Mouse (Mus musculus) lung, postnatal 4 days (tissue): ENCODE results near the gene Ahcyl2.
"Not testable (repeated sequence)": the region's sequence is repeated elsewhere in the genome, so short reads cannot be mapped to it uniquely, and the experiment has no call there.

Source experiments
- DNase-seq, 2 experiments: peaks; one replicate each; pipeline ENCODE4 v3.0.0; 2021

Ahcyl2 gene

DNA sequence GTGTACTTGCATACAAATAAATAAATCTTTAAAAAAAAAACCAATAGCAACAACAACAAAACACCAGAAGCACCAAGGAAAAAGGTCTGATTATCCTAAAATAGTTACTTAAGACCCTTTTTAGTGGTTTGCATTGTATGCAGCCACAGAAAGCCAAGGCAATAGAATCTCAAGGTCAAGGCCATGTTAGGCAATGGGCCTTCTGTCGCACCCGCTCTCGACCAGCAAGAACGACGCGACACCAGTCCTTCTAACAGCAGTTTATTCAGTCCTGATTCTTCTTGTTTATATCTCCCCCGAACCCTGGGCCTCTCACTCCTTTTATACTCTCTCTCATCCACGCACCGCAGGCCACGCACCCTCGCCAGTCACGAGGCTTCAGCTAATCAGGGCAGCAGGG lies 48.6 kb downstream of the Ahcyl2 start:
- DNase-seq = not testable (repeated sequence)

DNA sequence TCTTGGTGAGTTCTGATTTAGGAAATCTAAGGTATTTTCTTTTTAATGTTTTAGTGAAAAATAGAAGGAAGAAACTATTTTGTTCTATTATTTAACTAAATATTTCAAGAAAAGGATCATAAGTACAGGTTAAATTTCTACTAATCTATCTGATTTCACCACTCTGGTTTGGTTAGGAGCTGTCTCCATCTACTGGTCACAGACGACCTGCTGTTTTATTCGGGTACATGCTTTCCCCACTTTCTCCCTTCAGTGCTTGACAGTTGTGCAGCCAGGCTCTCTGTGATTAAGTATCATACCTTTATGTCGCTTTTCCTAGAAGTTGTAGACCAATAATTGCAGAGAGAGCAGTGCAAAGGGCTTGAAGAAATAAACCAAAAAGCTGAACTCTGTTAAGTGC lies 51.5 kb downstream of the Ahcyl2 start:
- DNase-seq = peak in 1 of 2 experiments; percentile 38

DNA sequence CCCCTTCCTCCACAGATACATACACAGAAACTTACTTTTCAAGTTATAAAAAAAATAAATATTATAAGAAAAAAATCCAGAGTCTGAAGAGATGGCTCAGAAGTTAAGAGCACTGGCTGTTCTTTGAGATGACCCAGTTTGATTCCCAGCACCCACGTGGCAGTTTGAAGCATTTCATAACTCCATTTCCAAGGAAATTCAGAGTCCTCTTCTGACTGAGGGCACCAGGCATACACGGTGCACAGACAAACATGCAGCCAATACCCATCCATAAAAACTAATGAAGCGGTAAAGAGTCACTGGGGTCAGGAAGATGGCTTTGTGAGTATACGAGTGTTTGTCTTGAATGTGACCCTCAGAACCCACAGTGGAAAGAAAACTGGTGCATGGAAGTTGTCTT lies 52.5 kb downstream of the Ahcyl2 start:
- DNase-seq = no peak

DNA sequence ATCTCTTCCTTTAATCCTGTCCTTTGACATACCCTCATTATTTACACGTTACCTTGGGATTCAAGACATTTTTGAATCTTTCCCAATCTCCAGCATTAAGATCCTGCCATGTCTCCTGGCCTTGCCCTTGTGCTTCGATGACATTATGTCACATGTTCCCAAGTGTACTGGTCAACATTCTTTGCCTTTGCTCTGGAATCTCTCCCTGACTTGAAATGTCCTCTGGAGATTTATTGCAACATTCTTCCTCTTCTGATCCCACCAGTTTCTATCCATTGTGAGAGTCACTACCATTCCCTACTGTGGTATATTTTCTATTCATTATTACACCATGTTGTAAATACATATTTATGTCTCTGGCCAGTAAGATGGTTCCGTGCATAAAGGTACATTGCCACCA lies 53.1 kb downstream of the Ahcyl2 start:
- DNase-seq = no peak

DNA sequence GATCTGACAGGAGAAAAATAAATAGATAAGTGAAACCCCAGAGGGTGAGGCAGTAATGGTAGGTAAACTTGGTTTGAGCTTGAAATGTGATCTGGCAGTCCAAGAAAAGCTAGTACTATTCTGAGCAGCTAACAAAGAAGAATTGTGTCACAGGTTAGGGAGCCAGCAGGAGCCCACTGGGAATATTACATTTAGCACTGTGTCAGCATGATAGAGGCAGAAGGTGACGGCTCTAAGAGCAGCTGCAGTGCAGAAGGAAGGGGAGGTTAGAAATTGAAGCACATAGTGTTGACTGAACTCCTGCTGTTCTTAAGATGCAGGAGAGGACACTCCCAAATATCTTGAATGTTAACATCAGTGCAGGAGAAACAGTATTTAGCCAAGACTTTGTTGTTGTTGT lies 54.0 kb downstream of the Ahcyl2 start:
- no peak for DNase-seq

DNA sequence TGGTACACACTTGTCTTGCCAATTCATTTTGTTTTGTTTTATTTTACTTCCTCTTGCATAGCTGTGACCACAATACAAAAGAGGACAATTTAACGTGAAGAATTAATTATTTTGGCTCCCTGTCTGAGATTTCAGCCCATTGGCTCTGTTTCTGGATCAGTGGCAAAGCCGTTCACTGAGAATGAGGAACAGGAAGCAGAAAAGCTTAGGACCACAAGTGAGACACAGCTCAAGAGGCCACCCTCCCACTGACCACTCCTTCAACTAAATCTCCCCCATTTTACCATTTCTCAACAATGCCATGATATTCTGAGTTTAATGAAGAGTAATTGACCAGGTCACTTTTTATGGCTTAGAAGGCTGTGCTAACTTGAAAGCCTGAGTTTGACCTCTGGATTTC lies 57.5 kb downstream of the Ahcyl2 start:
- no peak for DNase-seq

DNA sequence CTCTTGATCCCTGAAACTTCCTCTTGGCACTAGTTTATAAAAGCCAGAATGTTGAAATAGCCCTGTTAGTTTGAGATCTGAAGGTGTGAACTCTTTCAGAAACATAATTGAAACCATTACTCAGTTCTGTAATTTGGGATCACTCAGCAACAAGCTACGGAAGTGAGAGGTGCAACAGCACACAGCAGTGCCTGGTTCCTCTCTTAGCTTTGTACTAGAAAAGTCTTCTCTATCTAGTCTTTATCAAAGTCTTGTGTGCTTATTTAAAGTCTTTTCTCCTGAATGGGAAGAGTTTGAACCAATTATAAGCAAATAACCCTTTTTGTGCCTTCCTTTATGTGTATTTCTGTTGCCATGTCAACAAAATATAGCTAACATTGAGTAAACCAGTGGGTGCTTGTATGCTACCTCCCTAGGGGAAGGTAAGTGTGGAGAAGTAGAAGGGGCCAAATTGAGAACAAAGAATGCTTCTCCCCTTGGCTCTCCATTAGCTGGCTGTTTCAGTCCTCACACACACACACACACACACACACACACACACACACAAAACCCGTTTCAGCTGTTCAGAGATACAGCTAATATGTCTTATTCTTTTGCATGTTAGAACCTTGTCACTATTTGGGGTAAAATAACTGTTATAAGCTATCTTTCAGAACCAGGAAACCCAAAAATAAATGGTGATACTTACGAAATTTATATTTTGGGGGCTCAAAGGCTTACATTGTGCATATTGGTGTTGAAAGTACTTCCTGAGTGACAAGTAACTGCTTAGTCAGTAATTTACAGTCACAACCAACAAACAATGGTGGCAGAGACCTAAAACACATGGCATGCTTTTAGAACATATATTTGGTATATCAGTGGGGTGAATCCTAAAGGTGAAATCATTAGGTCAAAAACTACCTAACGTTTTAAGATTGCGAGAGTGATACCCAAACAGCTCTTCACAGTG lies 59.8 kb downstream of the Ahcyl2 start:
- DNase-seq = no peak

DNA sequence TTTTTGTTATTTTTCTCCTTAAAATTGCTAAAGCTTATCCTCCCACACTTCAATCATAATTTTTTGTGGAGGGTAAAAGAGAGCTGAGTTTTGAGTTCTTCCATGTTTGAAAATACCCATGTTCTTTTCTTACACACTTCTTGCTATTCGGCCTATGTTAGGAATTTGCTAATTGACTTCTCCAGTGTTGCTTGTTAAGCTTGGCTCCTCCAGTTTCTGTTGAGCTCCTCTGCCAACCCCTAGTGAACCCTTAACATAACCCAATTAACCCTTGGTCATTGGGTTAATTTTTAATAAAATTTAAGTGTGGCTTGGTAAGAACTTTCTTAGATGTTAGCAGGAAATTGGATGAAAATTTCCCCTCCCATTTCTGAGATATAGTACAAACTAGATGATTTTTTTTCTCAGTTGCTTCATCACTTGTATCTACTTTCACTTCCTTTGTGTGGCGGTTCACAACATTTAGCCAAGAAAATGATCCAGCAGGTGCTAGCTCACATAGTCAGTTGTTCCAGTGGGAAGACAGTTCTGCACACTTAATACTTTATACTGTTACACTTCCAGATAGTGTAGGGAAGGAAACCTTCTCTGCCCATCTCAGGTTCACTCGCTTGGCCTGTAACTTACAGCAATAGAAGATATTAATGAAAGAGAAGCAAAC lies 60.9 kb downstream of the Ahcyl2 start:
- DNase-seq = no peak

DNA sequence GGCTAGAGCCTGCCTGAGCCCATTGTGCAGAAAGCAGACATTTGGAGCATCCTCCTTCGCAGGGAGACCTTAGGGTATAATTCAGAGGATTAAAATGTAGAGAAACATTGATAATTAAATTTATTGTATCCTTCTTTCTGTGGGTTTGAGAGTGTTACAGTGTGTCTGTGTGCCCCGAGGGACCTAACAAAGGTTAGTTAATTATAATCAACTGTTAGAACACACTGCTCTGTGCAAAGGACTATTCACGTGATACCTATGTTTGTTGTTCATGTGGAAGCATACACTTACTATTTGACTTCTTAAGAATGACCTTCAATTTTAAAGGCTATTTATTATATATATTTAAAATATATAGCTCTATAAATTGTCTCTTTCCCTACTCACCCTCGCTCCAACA lies 64.5 kb downstream of the Ahcyl2 start:
- DNase-seq = no peak

DNA sequence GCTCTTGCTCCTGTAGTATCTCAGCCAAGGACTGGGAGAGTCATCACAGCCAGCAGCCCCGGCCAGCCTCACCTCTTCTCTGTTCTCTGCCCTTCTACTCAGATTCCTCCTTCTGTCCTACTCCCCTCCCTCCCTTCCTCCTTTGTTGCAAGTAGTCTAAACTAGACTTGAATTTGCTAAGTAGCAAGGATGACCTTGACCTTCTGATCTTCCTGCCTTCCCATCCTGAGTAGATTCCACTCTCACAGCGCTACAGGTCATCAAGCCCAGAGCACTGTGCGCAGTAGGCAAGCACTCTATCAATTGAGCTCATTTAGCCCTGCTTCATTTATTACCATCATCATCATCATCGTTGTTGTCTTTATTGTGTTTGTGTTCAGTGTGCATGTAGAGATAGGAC lies 65.3 kb downstream of the Ahcyl2 start:
- DNase-seq = no peak

GRCm38 (mm10) chr6:29833568-29834255 lies 65.9 kb downstream of the Ahcyl2 start:
- DNase-seq = no peak

- DNase-seq = no peak
Observed at GRCm38 (mm10) chr6:29835543-29836177, 67.8 kb downstream of the Ahcyl2 start.

GRCm38 (mm10) chr6:29837579-29837978 lies 69.8 kb downstream of the Ahcyl2 start:
- no peak for DNase-seq

DNA sequence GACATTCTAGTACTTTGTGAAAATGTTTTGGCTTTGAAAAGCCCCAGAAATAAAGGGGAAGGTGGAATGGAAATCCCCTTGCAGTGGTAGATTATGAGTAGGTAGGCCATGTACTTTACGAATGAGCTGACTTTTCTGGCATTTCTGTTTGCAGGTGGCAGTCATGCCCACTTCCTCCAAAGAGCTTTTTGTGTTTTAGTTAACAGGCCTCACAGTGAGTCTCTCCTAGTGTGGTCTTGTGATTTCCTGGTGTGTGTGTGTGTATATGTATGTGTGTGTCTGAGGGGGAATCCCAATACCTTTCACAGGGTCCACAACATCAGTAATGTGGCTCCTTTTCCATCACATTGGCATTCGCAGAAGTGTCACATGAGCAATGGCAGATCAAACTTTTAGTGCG lies 70.7 kb downstream of the Ahcyl2 start:
- no peak for DNase-seq

- no peak for DNase-seq
Observed at GRCm38 (mm10) chr6:29840008-29840407, 72.2 kb downstream of the Ahcyl2 start.

DNA sequence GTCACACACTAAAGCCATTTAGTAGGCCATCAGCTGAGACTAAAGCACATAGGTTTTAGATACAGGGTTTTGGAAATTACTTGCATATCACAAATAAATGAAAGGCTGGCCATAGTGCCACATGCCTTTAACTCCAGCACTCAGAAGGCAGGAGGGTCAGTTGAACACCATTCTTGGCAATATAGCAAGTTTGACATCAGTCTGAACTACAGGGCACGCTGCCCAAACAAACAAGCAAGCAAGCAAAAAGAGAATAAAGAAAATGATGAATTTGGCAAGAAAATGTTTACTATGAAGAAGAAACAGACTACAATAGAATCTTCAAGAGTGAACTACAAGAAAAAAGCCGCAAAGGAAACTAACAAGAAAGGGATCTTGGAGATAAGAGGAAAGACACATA lies 73.7 kb downstream of the Ahcyl2 start:
- no peak for DNase-seq

- no peak for DNase-seq
Observed at GRCm38 (mm10) chr6:29847643-29848166, 79.9 kb downstream of the Ahcyl2 start.

GRCm38 (mm10) chr6:29848808-29849207 lies 81.0 kb downstream of the Ahcyl2 start:
- DNase-seq = peak; percentile 26 to 40

GRCm38 (mm10) chr6:29850096-29850495 lies 82.3 kb downstream of the Ahcyl2 start:
- no peak for DNase-seq

DNA sequence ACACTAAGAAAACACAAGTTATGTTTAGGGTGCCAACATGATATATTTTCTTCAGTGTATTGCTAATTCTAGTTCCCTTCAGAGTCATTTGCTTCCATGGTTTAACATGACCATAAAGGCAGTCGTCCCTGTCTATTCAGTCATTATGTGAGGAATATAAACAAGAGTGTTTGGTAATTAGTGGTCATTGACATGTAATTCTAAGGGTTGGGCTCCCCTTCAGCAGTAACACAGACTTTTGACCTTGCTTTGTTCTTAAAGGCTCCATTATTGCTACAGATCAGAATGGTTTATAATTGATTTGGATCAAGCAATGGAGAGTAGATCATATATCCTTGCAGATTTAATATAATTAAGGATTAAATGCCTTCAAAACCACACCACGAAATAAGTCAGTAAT lies 82.9 kb downstream of the Ahcyl2 start:
- DNase-seq = no peak

DNA sequence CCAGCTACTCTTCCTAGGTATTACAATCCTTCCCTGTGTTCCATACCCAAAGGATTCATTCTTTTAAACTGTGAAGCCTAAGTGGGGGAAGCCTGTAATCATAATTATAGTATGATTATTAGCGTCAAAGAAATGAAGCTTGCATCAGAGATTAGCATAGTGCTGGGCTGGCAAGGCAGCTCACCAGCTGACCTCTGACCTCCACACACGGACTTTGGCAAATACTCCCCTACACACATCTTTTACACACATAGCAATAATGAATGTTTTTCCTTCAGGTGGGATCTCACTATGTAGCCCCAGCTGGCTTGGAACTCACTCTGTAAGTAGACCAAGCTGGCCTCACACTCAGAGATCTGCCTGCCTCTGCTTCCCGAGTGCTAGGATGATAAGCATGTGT lies 84.1 kb downstream of the Ahcyl2 start:
- no peak for DNase-seq

GRCm38 (mm10) chr6:29853213-29853899 lies 85.5 kb downstream of the Ahcyl2 start:
- peak; percentile 71 to 84 for DNase-seq
